Mouse (Mus musculus) heart, postnatal 14 days (tissue): Measurements from ENCODE around the gene Ikbke. TPM values are rescaled to one million over a fixed set of nuclear protein-coding genes. Genes with fewer than 3 reads are reported as not detected.

Experiments used
- DNase-seq, 2 experiments: peaks; one replicate each; pipeline ENCODE4 v3.0.0; 2021 to 2022
- intact Hi-C: fragments of 180-260 bp; cut with DNase I; formaldehyde crosslinking; loops from one replicate; pipeline ENCODE4 v1.15.1; 2025
- total RNA-seq, 2 experiments: library from RNA; stranded (reverse); gene quantifications; 2 replicates each; pipeline ENCODE4 v1.2.3; 2021

Ikbke gene
- total RNA-seq, 2 experiments from 2014 or later: 2.2 to 3.0 TPM

GRCm38 (mm10) chr1:131206342-131206741, 73.1 kb downstream of the Ikbke start:
- DNase-seq: no peak
- intact Hi-C loops: no loop called here

- no peak for DNase-seq
- intact Hi-C loops: no loop called here
These were observed 74.9 kb downstream of the Ikbke start for GRCm38 (mm10) chr1:131204461-131204860.

Other genes with a start within 250 kb of the Ikbke start
- 100 to 1,000 TPM; 209 to 221 TPM for gene Mapkapk2, start 181.8 kb downstream of the Ikbke start, total RNA-seq
- under 1 TPM; 0.37 to 0.53 TPM for gene Dyrk3, start 141.3 kb downstream of the Ikbke start, total RNA-seq
- gene Eif2d, start 126.4 kb downstream of the Ikbke start, total RNA-seq: 10 to 100 TPM; 36.4 to 38.2 TPM
- gene Rassf5, start 34.3 kb downstream of the Ikbke start, total RNA-seq: 1 to 10 TPM; 2.4 to 5.1 TPM
- gene Srgap2, start 247.7 kb upstream of the Ikbke start, total RNA-seq: 10 to 100 TPM; 25.0 to 29.4 TPM
- gene Fam72a, start 248.3 kb upstream of the Ikbke start, total RNA-seq: under 1 TPM; 0.83 to 0.93 TPM